Mouse (Mus musculus) lung, embryonic 16.5 days (tissue): ENCODE results near the gene Fmo2. TPM values are rescaled to one million over a fixed set of nuclear protein-coding genes. Genes with fewer than 3 reads are reported as not detected.

Source experiments
- ATAC-seq: fragments of 200-750 bp; cut with Nextera tagmentation; 2 replicates; pipeline ENCODE4 v1.8.0; 2017; ENCODE audit warnings: low read depth, mild to moderate bottlenecking, moderate library complexity
- H3K27ac ChIP-seq: fragments of 300-500 bp; sonication (generic); 2 replicates; pipeline ENCODE4 v1.5.1; 2014; ENCODE audit warnings: mild to moderate bottlenecking, control low read depth, low read length
- H3K27me3 ChIP-seq: fragments of 300-500 bp; sonication (generic); 2 replicates; pipeline ENCODE4 v1.6.1; 2014; ENCODE audit warnings: low read depth, low read length, mixed read lengths; ENCODE audit not compliant: control insufficient read depth, insufficient read depth
- H3K36me3 ChIP-seq: fragments of 300-500 bp; sonication (generic); 2 replicates; pipeline ENCODE4 v1.6.1; 2014; ENCODE audit warnings: low read length; ENCODE audit not compliant: control insufficient read depth, insufficient read depth
- H3K4me1 ChIP-seq: fragments of 300-500 bp; sonication (generic); replicated peaks from 2 replicates; pipeline ENCODE4 v1.6.1; 2014; ENCODE audit warnings: low read length, mixed read lengths; ENCODE audit not compliant: control insufficient read depth, insufficient read depth
- H3K4me2 ChIP-seq: fragments of 300-500 bp; sonication (generic); 2 replicates; pipeline ENCODE4 v1.6.1; 2014; ENCODE audit warnings: low read depth, low read length, control low read depth
- H3K4me3 ChIP-seq: fragments of 300-500 bp; sonication (generic); 2 replicates; pipeline ENCODE4 v1.5.1; 2014; ENCODE audit warnings: mild to moderate bottlenecking, low read length, control low read depth
- H3K9ac ChIP-seq: fragments of 300-500 bp; sonication (generic); 2 replicates; pipeline ENCODE4 v1.6.1; 2014; ENCODE audit warnings: low read length, control low read depth
- H3K9me3 ChIP-seq: fragments of 300-500 bp; sonication (generic); 2 replicates; pipeline ENCODE4 v1.6.1; 2016; ENCODE audit warnings: low read length; ENCODE audit not compliant: control insufficient read depth
- WGBS: fragments of 180-500 bp; shearing (Covaris S2); extraction: QIAGEN DNeasy Blood & Tissue Kit; methylation state at CpG from one replicate; pipeline ENCODE4 v1.1.7; 2014; 5-methylcytosine and 5-hydroxymethylcytosine counted together
- polyA plus RNA-seq: library from polyadenylated mRNA; unstranded; fragments of >200 nt; fragmentation: Nextera tagmentation; extraction: Ambion mirVana; gene quantifications from 2 replicates; pipeline ENCODE4 v1.2.1, GENCODE M21; 2015

The Fmo2 gene
- polyA plus RNA-seq, 1 experiment from 2014 or later: 48.3 TPM

- no peak overlapping the region for H3K9ac ChIP-seq
- no peak overlapping the region for H3K4me3 ChIP-seq
- 0 out of 2 replicates have a peak, but pooled peaks cover 2% of the 10 kb centered on the region for H3K4me1 ChIP-seq
- no peaks in the 10 kb centered on the region for H3K9me3 ChIP-seq
- no peak for ATAC-seq
- no peak overlapping the region for H3K4me2 ChIP-seq
- H3K27me3 ChIP-seq: no peaks in the 10 kb centered on the region
- WGBS: 77% methylated on average over 4 of the region's 4 CpGs
- H3K27ac ChIP-seq: no peak overlapping the region
- H3K36me3 ChIP-seq: no peaks in the 10 kb centered on the region
Observed at GRCm38 (mm10) chr1:162901879-162902278, 3.4 kb upstream of the Fmo2 start.

- no peaks in the 10 kb centered on the region for H3K9me3 ChIP-seq
- ATAC-seq: no peak
- H3K4me3 ChIP-seq: no peak overlapping the region
- no peaks in the 10 kb centered on the region for H3K36me3 ChIP-seq
- 0 out of 2 replicates have a peak, but pooled peaks cover 4% of the 10 kb centered on the region for H3K4me1 ChIP-seq
- H3K9ac ChIP-seq: no peak overlapping the region
- 0 out of 2 replicates have a peak overlapping the region, but pooled peaks have one; percentile 20 for H3K4me2 ChIP-seq
- H3K27me3 ChIP-seq: no peaks in the 10 kb centered on the region
- H3K27ac ChIP-seq: no peak overlapping the region
- 27% methylated on average over 6 of the region's 6 CpGs for WGBS
Observed at GRCm38 (mm10) chr1:162895900-162896299, 2.6 kb downstream of the Fmo2 start.

DNA sequence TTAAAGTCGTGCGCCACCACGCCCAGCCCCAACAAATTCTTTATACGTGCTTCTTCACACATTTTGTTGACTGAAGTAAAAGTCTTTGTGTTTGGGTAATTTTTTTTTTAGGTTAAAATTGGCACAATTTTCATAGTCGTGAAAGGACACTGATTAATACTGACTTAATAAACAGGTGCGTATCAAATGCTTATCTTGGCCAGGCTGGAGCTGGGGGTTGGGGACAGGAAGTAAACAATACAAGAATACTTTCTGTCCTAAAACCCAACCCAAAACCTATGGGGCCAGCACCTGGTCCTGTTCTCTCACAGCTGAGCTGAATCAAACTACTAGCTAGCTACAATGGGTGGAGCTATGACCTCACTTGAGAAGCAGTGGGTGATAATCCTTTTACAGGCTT, 5.5 kb downstream of the Fmo2 start:
- WGBS: 81% methylated on average over 6 of the region's 6 CpGs
- Histone ChIP-seq H3K4me2 (no peak overlapping the region), H3K4me1 (0 out of 2 replicates have a peak, but pooled peaks cover 2% of the 10 kb centered on the region), H3K36me3 (no peaks in the 10 kb centered on the region), H3K27ac (peak overlapping the region; percentile 81), H3K9me3 (no peaks in the 10 kb centered on the region), H3K9ac (no peak overlapping the region), H3K4me3 (no peak overlapping the region), H3K27me3 (no peaks in the 10 kb centered on the region)
- no peak for ATAC-seq

DNA sequence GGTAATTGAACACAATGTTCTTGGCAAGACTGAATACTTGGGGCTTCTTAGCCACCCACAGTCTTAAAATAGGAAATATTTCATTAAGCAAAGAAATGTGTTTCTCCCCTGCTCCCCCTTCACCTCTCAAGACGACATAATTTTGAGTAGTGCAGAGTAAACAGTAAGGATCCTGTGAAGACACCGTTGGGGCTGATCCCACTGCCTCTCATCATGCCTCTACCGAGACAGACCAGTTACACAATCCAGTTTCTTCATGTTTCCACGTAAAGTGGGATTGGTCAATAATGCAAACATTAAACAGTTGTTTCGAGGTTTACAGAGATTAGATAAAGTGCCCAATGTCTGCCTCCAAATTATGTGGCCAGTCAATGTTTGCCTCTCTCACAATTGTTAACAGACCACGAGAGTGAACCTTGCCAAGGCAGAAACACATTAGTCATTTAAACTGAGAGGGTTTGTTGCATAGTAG, 6.5 kb downstream of the Fmo2 start:
- Histone ChIP-seq H3K27ac (peak overlapping the region; percentile 81), H3K9me3 (no peaks in the 10 kb centered on the region), H3K4me1 (0 out of 2 replicates have a peak, but pooled peaks cover 2% of the 10 kb centered on the region), H3K36me3 (no peaks in the 10 kb centered on the region; the same call in 1 of the 2 replicates), H3K4me2 (no peak overlapping the region), H3K9ac (no peak overlapping the region), H3K4me3 (no peak overlapping the region), H3K27me3 (no peaks in the 10 kb centered on the region)
- ATAC-seq: peak; percentile 90
- whole genome bisulfite sequencing: 11% methylated on average over 6 of the region's 6 CpGs

GRCm38 (mm10) chr1:162888646-162889045, 9.9 kb downstream of the Fmo2 start:
- ATAC-seq: no peak
- Histone ChIP-seq H3K4me2 (no peak overlapping the region), H3K36me3 (no peaks in the 10 kb centered on the region; the same call in 1 of the 2 replicates), H3K9me3 (no peaks in the 10 kb centered on the region), H3K27ac (no peak overlapping the region), H3K9ac (no peak overlapping the region), H3K4me1 (0 out of 2 replicates have a peak, but pooled peaks cover 4% of the 10 kb centered on the region), H3K27me3 (no peaks in the 10 kb centered on the region), H3K4me3 (no peak overlapping the region)
- WGBS: 76% methylated on average over 12 of the region's 12 CpGs

- H3K4me3 ChIP-seq: no peak overlapping the region
- H3K9ac ChIP-seq: no peak overlapping the region
- no peaks in the 10 kb centered on the region for H3K9me3 ChIP-seq
- H3K27me3 ChIP-seq: no peaks in the 10 kb centered on the region
- no peak overlapping the region for H3K27ac ChIP-seq
- WGBS: 88% methylated on average over 7 of the region's 7 CpGs
- H3K4me1 ChIP-seq: 0 out of 2 replicates have a peak, but pooled peaks cover 4% of the 10 kb centered on the region
- no peak for ATAC-seq
- H3K36me3 ChIP-seq: no peaks in the 10 kb centered on the region; the same call in 1 of the 2 replicates
- no peak overlapping the region for H3K4me2 ChIP-seq
Observed at GRCm38 (mm10) chr1:162887644-162888043, 10.9 kb downstream of the Fmo2 start.

DNA sequence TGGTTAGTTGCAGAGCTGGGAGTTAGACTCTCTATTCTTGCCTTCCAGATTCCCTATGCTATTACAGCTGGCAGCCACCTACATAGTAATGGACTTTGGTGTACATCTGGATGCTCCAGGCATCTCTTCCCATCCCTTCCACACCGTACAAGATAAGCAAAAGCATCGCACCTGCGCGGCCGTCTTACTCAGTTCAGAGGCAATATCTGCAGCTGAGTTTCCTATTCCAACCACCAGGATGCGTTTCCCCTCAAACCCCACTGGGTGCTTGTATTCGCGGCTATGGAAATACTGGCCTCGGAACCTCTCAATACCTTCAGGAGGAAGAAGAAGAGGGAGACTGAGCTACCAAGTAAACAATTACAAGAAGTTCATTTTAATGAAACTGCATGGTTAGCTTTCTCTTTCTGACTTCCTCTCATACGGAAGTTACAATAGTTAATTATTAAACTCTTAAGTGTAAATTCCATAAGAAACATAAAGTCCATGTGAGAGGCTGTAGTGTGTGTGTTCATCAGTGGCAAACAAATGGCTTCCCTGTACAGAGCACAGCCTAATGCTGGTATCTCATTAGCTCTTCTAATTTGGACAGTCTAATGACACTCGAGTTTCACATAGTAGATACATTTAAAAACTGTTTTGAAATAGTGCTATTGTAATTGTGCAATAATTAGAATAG, 12.2 kb downstream of the Fmo2 start:
- Histone ChIP-seq H3K4me2 (no peak overlapping the region), H3K27ac (no peak overlapping the region), H3K27me3 (no peaks in the 10 kb centered on the region), H3K9ac (no peak overlapping the region), H3K4me3 (no peak overlapping the region), H3K36me3 (no peaks in the 10 kb centered on the region; the same call in 1 of the 2 replicates), H3K9me3 (no peaks in the 10 kb centered on the region), H3K4me1 (0 out of 2 replicates have a peak, but pooled peaks cover 2% of the 10 kb centered on the region)
- 0 out of 2 replicates have a peak, but pooled peaks have one; percentile 46 for ATAC-seq
- WGBS: 68% methylated on average over 11 of the region's 11 CpGs

GRCm38 (mm10) chr1:162882681-162883080, 15.8 kb downstream of the Fmo2 start:
- 0 out of 2 replicates have a peak, but pooled peaks cover 2% of the 10 kb centered on the region for H3K4me1 ChIP-seq
- no peak overlapping the region for H3K4me2 ChIP-seq
- H3K9ac ChIP-seq: no peak overlapping the region
- H3K36me3 ChIP-seq: no peaks in the 10 kb centered on the region; the same call in 1 of the 2 replicates
- WGBS: 57% methylated on average over 4 of the region's 4 CpGs
- H3K4me3 ChIP-seq: no peak overlapping the region
- H3K27ac ChIP-seq: no peak overlapping the region
- H3K27me3 ChIP-seq: no peaks in the 10 kb centered on the region
- no peak for ATAC-seq
- no peaks in the 10 kb centered on the region for H3K9me3 ChIP-seq

- no peak overlapping the region; the same call in 1 of the 2 replicates for H3K27ac ChIP-seq
- H3K27me3 ChIP-seq: no peaks in the 10 kb centered on the region
- H3K9me3 ChIP-seq: no peaks in the 10 kb centered on the region
- WGBS: 50% methylated on average over 11 of the region's 11 CpGs
- no peak overlapping the region for H3K4me3 ChIP-seq
- H3K36me3 ChIP-seq: no peaks in the 10 kb centered on the region
- H3K4me2 ChIP-seq: no peak overlapping the region
- no peak overlapping the region for H3K9ac ChIP-seq
- 0 out of 2 replicates have a peak, but pooled peaks cover 2% of the 10 kb centered on the region for H3K4me1 ChIP-seq
- ATAC-seq: 0 out of 2 replicates have a peak, but pooled peaks have one; percentile 28
Observed at GRCm38 (mm10) chr1:162879595-162880369, 18.7 kb downstream of the Fmo2 start.
